Mouse (Mus musculus) heart, postnatal 25 days (tissue): Measurements from ENCODE around the gene Timp3. TPM values are rescaled to one million over a fixed set of nuclear protein-coding genes. Genes with fewer than 3 reads are reported as not detected.

ENCODE experiments used
- total RNA-seq, 2 experiments: library from RNA; stranded (reverse); gene quantifications; 2 replicates each; pipeline ENCODE4 v1.2.3; 2021

The Timp3 gene
- total RNA-seq, 2 experiments from 2014 or later: 135 to 205 TPM

Other genes with a start within 250 kb of the Timp3 start
- under 1 TPM; 0.44 to 0.53 TPM for gene Syn3, start 198.5 kb downstream of the Timp3 start, total RNA-seq